Comparison of ENCODE assay signal across 18 mouse cellular contexts in genomic region chr12:8457052-8457451, GRCm38 (mm10). TPM values are rescaled to one million over a fixed set of nuclear protein-coding genes. Genes with fewer than 3 reads are reported as not detected.
A peak's percentile ranks its signal among the peaks of the same experiment; 100 is the strongest.
DNase-seq lines count a peak whose midpoint lies in the region; ATAC-seq lines count a peak whose summit lies in the region.
"Had no signal": no experiment of that assay in that cellular context is flagged by ENCODE, and none has a peak within 500 bp of the region (broad histone marks: within the 10 kb centered on the region; RNA-seq: fewer than 3 reads in every experiment).

No protein-coding gene starts in this region.

- DNase-seq in hindbrain, embryonic 10.5 days (ENCODE audit: low spot score), result no peak
- no peak for DNase-seq in limb, embryonic 10.5 days (ENCODE audit: low spot score)
- DNase-seq in 3134 (ENCODE audit: extremely low read depth, insufficient read length, low spot score), result peak; percentile 73
- no peak for DNase-seq in thymus, postnatal 0 days (ENCODE audit: low spot score)
- DNase-seq: cerebellum, adult 11 months; layer of hippocampus, postnatal 36 days; thymus, postnatal 14 days had no signal

- no peak overlapping the region for H3K4me3 ChIP-seq in hindbrain, embryonic 10.5 days
- no peak overlapping the region for H3K4me3 ChIP-seq in hindbrain, embryonic 12.5 days
- H3K4me3 ChIP-seq in limb, embryonic 15.5 days, result no peak overlapping the region
- no peak overlapping the region for H3K4me3 ChIP-seq in limb, embryonic 10.5 days
- H3K4me3 ChIP-seq in intestine, embryonic 16.5 days (ENCODE audit: low read length), result no peak overlapping the region
- H3K4me3 ChIP-seq: embryonic facial prominence, embryonic 12.5 days; heart, embryonic 10.5 days; limb, embryonic 12.5 days; liver, embryonic 12.5 days; megakaryocyte, embryonic 14.5 days; midbrain, embryonic 15.5 days had no signal

- peaks cover 14% of the 10 kb centered on the region for H3K4me1 ChIP-seq in hindbrain, embryonic 10.5 days (replicated peaks)
- H3K4me1 ChIP-seq in hindbrain, embryonic 12.5 days, result peaks cover 4% of the 10 kb centered on the region
- H3K4me1 ChIP-seq in limb, embryonic 15.5 days, result peaks cover 16% of the 10 kb centered on the region
- H3K4me1 ChIP-seq in limb, embryonic 10.5 days, result peaks cover 10% of the 10 kb centered on the region
- H3K4me1 ChIP-seq in intestine, embryonic 16.5 days (ENCODE audit: control insufficient read depth, insufficient read depth, low read length), result peaks cover 2% of the 10 kb centered on the region
- H3K4me1 ChIP-seq: midbrain, embryonic 15.5 days had no signal

- WGBS in hindbrain, embryonic 10.5 days, result 74% methylated on average over 5 of the region's 5 CpGs
- 59% methylated on average over 5 of the region's 5 CpGs for WGBS in hindbrain, embryonic 12.5 days
- 45% methylated on average over 5 of the region's 5 CpGs for WGBS in limb, embryonic 15.5 days
- 58% methylated on average over 5 of the region's 5 CpGs for WGBS in limb, embryonic 10.5 days
- 67% methylated on average over 5 of the region's 5 CpGs for WGBS in intestine, embryonic 16.5 days

- no peak for ATAC-seq in hindbrain, embryonic 12.5 days (ENCODE audit: low FRiP score)
- ATAC-seq in limb, embryonic 15.5 days (ENCODE audit: insufficient number of reproducible peaks, low FRiP score, low TSS enrichment, low read depth), result 0 out of 2 replicates have a peak, but pooled peaks have one; percentile 32
- peak; percentile 41; the same call in 1 of the 2 replicates for ATAC-seq in intestine, embryonic 16.5 days
- ATAC-seq: forebrain, embryonic 14.5 days; liver, embryonic 12.5 days; midbrain, embryonic 15.5 days had no signal

- no peak overlapping the region for H3K9ac ChIP-seq in hindbrain, embryonic 12.5 days
- no peak overlapping the region for H3K9ac ChIP-seq in limb, embryonic 15.5 days
- H3K9ac ChIP-seq in intestine, embryonic 16.5 days (ENCODE audit: low read depth, low read length), result no peak overlapping the region
- H3K9ac ChIP-seq: embryonic facial prominence, embryonic 12.5 days; limb, embryonic 12.5 days; liver, embryonic 12.5 days; midbrain, embryonic 15.5 days had no signal

- no peaks in the 10 kb centered on the region for H3K9me3 ChIP-seq in hindbrain, embryonic 10.5 days
- H3K9me3 ChIP-seq in hindbrain, embryonic 12.5 days (replicated peaks), result no peaks in the 10 kb centered on the region
- no peaks in the 10 kb centered on the region for H3K9me3 ChIP-seq in limb, embryonic 15.5 days
- no peaks in the 10 kb centered on the region for H3K9me3 ChIP-seq in limb, embryonic 10.5 days (replicated peaks)
- no peaks in the 10 kb centered on the region for H3K9me3 ChIP-seq in intestine, embryonic 16.5 days (ENCODE audit: control insufficient read depth, low read length)
- H3K9me3 ChIP-seq: embryonic facial prominence, embryonic 12.5 days; heart, embryonic 10.5 days; limb, embryonic 12.5 days; liver, embryonic 12.5 days; megakaryocyte, embryonic 14.5 days; midbrain, embryonic 15.5 days had no signal

- H3K4me2 ChIP-seq in hindbrain, embryonic 12.5 days (replicated peaks), result no peak overlapping the region
- H3K4me2 ChIP-seq in limb, embryonic 15.5 days, result no peak overlapping the region
- H3K4me2 ChIP-seq in intestine, embryonic 16.5 days (ENCODE audit: low read depth, low read length), result no peak overlapping the region
- H3K4me2 ChIP-seq: embryonic facial prominence, embryonic 12.5 days; limb, embryonic 12.5 days; liver, embryonic 12.5 days; midbrain, embryonic 15.5 days had no signal

- H3K36me3 ChIP-seq in hindbrain, embryonic 10.5 days, result no peaks in the 10 kb centered on the region
- no peaks in the 10 kb centered on the region for H3K36me3 ChIP-seq in hindbrain, embryonic 12.5 days
- H3K36me3 ChIP-seq in limb, embryonic 15.5 days, result no peaks in the 10 kb centered on the region
- no peaks in the 10 kb centered on the region for H3K36me3 ChIP-seq in limb, embryonic 10.5 days
- no peaks in the 10 kb centered on the region for H3K36me3 ChIP-seq in intestine, embryonic 16.5 days (ENCODE audit: control insufficient read depth, insufficient read depth, low read length)
- H3K36me3 ChIP-seq: embryonic facial prominence, embryonic 12.5 days; heart, embryonic 10.5 days; limb, embryonic 12.5 days; liver, embryonic 12.5 days; midbrain, embryonic 15.5 days had no signal

- peaks cover 3% of the 10 kb centered on the region for H3K27me3 ChIP-seq in hindbrain, embryonic 10.5 days (ENCODE audit: insufficient read depth, poor library complexity, severe bottlenecking)
- H3K27me3 ChIP-seq in hindbrain, embryonic 12.5 days, result 0 out of 2 replicates have a peak, but pooled peaks cover 4% of the 10 kb centered on the region
- H3K27me3 ChIP-seq in limb, embryonic 15.5 days, result no peaks in the 10 kb centered on the region
- no peaks in the 10 kb centered on the region for H3K27me3 ChIP-seq in limb, embryonic 10.5 days (ENCODE audit: low read depth, poor library complexity, severe bottlenecking)
- no peaks in the 10 kb centered on the region for H3K27me3 ChIP-seq in intestine, embryonic 16.5 days (replicated peaks; ENCODE audit: control insufficient read depth, insufficient read depth, low read length)
- H3K27me3 ChIP-seq: embryonic facial prominence, embryonic 12.5 days; limb, embryonic 12.5 days; liver, embryonic 12.5 days; midbrain, embryonic 15.5 days had no signal

- peak overlapping the region; percentile 23; the same call in 1 of the 2 replicates for H3K27ac ChIP-seq in hindbrain, embryonic 10.5 days
- H3K27ac ChIP-seq in hindbrain, embryonic 12.5 days, result no peak overlapping the region
- no peak overlapping the region for H3K27ac ChIP-seq in limb, embryonic 15.5 days
- H3K27ac ChIP-seq in limb, embryonic 10.5 days, result no peak overlapping the region
- no peak overlapping the region for H3K27ac ChIP-seq in intestine, embryonic 16.5 days (ENCODE audit: low read length)
- H3K27ac ChIP-seq: embryonic facial prominence, embryonic 12.5 days; heart, embryonic 10.5 days; kidney, postnatal 0 days; limb, embryonic 12.5 days; liver, embryonic 12.5 days; midbrain, embryonic 15.5 days had no signal

RNA-seq across cellular contexts. Expression of gene Rhob, which starts 42.8 kb away (rescaled TPM):
- 31.5 and 54.8 TPM in 2 replicates for polyA plus RNA-seq in hindbrain, embryonic 10.5 days (2016; fragmentation: Nextera tagmentation; extraction: Ambion mirVana)
- polyA plus RNA-seq in hindbrain, embryonic 12.5 days (2016; fragmentation: Nextera tagmentation; extraction: Ambion mirVana), result 75.4 and 78.3 TPM in 2 replicates
- polyA plus RNA-seq in limb, embryonic 15.5 days (2015; fragmentation: Nextera tagmentation; extraction: Ambion mirVana), result 54.1 and 60.5 TPM in 2 replicates
- polyA plus RNA-seq in limb, embryonic 10.5 days (2016; fragmentation: Nextera tagmentation; extraction: Ambion mirVana), result 14.7 and 16.7 TPM in 2 replicates
- polyA plus RNA-seq in intestine, embryonic 16.5 days (2015; fragmentation: Nextera tagmentation; extraction: Ambion mirVana), result 24.1 and 24.6 TPM in 2 replicates
- 16.6 and 18.4 TPM in 2 replicates for polyA plus RNA-seq in thymus, postnatal 0 days (2015; fragmentation: Nextera tagmentation; extraction: Ambion mirVana)
